Mouse (Mus musculus): ENCODE data around the gene Ptpn14.

Gene Ptpn14

GRCm38 (mm10) chr1:189761581-189762021 is 33.5 kb downstream of the Ptpn14 start:
- no peak for ATAC-seq (ENCODE audit: insufficient number of reproducible peaks, low FRiP score, low TSS enrichment)

DNA sequence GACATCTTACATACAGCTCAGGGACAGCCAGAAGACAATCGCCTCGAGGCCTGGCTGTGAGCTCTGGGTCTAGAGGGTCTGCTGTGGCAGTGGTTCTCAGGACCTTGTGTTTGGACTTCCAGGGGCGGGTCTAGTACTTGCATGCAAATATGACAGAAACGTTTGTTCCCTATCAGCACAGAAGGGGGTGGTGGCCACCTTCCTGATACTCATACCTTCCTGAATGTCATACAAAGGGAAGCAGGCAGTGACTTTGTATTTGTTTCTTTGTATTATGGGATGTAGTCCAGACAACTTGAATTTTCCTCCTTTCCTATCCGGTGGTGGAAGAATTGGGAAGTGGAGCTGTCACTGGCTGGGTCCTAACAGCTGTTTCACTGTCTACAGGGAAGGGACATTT is 36.2 kb downstream of the Ptpn14 start:
- ATAC-seq (ENCODE audit: insufficient number of reproducible peaks, low FRiP score, low TSS enrichment): no peak

DNA sequence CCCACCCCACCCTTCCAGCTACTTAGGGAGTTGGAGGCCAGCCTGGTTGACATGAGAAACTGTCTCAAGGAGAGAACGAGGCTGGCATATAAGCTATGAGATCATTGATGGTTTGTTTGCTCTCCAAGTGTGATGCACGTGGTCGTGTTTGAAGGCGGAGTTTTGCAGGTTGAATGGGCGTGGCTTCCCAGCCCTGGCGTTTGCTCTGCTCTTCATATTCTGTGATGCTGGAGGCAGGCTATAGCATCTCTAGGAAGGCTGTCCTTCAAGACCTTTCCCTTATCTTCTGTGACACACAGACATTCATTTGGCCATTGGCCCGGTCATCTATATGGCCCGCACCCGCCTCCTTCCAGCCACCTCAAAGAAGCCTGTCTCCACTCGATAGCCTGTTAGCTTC is 39.1 kb downstream of the Ptpn14 start:
- no peak for ATAC-seq (ENCODE audit: insufficient number of reproducible peaks, low FRiP score, low TSS enrichment)

GRCm38 (mm10) chr1:189767910-189768309 is 39.8 kb downstream of the Ptpn14 start:
- ATAC-seq (ENCODE audit: insufficient number of reproducible peaks, low FRiP score, low TSS enrichment): no peak

DNA sequence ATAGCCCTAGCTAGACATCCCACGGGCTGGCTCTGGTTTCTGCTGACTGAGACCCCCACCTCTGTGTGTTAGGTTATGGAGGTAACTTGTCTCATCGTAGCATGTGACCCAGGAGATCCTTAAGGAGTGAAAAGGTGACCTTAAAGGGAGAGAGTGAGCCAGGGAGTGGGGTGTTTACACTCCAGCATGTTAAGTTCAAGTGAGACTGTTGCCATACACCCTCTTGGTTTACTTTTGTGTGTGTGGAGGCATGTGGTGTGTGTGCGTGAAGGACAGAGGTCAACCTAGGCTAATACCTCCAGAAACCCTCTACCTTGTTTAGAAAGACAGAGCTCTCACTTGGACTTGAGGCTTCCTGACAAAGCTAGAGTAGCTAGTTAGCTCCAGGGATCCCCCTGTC is 42.4 kb downstream of the Ptpn14 start:
- no peak for ATAC-seq (ENCODE audit: insufficient number of reproducible peaks, low FRiP score, low TSS enrichment)

GRCm38 (mm10) chr1:189772707-189773106 is 44.6 kb downstream of the Ptpn14 start:
- ATAC-seq (ENCODE audit: insufficient number of reproducible peaks, low FRiP score, low TSS enrichment): no peak

DNA sequence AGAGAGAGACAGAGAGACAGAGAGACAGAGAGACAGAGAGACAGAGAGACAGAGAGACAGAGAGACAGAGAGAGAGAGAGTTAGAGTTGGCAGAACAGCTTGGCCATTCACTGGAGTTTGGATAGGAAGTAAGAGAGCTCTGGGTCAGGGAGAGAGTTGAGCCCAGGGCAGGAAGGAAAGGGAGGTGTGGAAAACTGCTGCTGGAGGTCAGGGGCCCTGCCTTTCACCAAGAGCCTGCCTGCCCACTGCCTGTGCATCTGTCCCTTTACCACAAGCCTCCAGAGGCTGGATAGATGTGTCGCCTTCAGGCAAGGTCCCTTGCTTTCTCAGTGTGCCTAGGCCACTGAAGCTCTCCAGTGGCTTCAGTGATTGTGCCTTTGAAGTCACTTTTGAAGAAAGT is 46.7 kb downstream of the Ptpn14 start:
- no peak for ATAC-seq (ENCODE audit: insufficient number of reproducible peaks, low FRiP score, low TSS enrichment)

DNA sequence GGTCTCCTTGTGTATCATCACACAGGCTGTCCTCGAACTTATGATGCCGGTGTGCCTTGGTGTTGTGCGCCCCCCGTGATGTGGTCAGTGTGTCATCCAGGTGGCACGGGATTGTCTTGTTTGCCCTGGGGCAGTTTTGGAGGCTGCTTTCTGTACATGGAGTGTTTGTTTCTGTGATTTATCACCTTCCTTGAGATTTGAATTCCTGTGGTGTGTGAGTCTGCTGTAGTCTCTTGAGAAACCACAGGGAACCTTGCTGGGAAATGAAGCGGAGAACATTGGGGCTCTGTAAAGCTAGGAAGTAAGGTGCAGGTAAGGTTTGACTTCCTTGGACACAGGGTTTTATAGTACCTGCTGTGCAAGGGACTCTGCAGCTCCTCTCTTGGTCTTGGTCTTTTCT is 49.1 kb downstream of the Ptpn14 start:
- ATAC-seq (ENCODE audit: insufficient number of reproducible peaks, low FRiP score, low TSS enrichment): no peak

- ATAC-seq (ENCODE audit: insufficient number of reproducible peaks, low FRiP score, low TSS enrichment): no peak
Measured at GRCm38 (mm10) chr1:189778343-189778742, 50.3 kb downstream of the Ptpn14 start.

DNA sequence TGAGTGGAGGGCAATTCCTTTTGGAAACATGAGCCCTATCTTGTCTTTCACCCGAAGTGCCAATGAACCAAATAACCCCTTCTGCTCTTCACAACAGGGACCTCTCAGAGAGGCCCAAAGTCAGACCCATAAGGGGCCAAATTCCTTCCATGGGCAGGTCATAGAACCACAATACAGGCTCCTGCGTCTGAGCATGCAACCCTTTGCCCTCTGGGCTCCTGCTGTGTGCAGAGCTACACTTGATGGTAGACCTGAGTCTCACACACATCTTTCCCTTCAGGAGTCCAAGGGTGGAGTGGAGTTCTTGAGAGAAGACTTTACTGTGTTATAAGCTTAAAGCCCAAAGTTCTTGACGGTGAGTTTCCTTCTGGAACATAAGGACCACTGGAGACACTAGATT is 51.2 kb downstream of the Ptpn14 start:
- no peak for ATAC-seq (ENCODE audit: insufficient number of reproducible peaks, low FRiP score, low TSS enrichment)

GRCm38 (mm10) chr1:189781721-189782345 is 53.8 kb downstream of the Ptpn14 start:
- ATAC-seq (ENCODE audit: insufficient number of reproducible peaks, low FRiP score, low TSS enrichment): no peak

DNA sequence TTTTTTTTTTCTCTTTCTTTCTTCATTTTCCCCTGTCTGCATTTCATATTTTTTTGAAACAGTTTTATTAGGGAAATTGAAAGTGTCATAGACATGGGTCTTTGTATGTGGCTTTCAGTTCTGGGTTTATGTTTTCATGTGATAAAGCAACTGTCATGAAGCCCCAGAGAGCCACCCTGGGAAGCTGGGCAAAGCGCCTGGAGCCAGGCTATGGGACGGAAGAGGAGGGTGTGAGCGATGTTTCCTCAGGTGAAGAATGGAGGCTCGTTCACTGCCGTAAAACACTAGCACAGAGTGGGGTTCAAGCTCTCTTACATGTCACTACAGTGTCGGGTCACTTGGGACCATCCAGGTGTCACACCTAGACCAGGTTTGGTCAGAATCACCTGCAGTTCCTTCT is 54.6 kb downstream of the Ptpn14 start:
- ATAC-seq (ENCODE audit: insufficient number of reproducible peaks, low FRiP score, low TSS enrichment): no peak

GRCm38 (mm10) chr1:189784503-189784902 is 56.4 kb downstream of the Ptpn14 start:
- ATAC-seq (ENCODE audit: insufficient number of reproducible peaks, low FRiP score, low TSS enrichment): no peak

DNA sequence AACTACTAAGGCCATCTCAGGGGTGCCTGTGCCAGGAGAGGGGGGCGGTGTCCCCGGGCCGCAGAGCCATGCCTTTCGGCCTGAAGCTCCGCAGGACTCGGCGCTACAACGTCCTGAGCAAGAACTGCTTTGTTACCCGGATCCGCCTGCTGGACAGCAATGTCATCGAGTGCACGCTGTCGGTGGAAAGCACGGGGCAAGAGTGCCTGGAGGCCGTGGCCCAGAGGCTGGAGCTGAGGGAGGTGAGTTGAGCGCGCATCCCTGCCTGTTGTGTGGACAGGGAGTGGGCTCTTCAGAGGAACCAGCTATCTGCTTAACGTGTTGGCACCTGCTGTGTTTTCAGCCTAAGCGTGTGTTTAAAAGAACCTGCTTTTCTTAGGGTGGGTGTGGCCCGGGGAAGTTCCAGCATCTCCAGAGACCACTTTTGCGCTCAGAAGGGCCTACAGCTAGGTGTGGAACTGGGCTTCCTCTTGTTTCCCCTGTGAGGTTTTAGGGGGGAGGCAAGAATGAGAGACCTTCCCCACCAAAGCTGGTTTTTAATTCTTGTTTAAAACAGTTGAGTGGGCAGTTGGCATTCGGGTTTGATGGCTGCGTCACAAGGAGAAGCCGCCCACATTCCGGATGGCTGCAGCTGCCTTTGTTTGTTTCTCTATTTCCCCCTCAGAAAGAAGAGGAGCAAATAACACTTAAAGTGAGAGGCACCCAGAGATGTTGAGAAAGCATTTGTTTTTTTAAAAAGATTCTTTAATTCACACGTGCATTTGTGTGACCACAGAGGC is 58.8 kb downstream of the Ptpn14 start:
- no peak for ATAC-seq (ENCODE audit: insufficient number of reproducible peaks, low FRiP score, low TSS enrichment)

DNA sequence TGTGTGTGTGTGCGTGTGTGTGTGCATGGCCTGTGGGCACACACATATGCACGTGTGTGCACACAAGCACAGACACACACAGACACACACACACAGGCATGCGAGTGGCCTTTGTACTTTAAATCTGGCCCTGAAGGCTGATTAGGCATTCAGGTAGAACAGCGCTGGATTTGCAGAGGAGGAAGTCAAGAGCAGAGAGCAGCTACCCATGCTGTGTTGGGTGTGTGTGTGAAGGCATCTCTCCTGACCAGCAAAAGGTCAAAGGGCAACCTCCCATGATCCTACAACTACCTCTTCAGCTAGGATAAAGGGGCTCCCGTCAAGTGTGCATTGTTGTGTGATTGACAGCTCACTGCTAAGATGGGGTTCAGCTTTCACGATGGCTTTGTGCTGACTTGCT is 61.5 kb downstream of the Ptpn14 start:
- ATAC-seq (ENCODE audit: insufficient number of reproducible peaks, low FRiP score, low TSS enrichment): no peak

GRCm38 (mm10) chr1:189790666-189791065 is 62.6 kb downstream of the Ptpn14 start:
- no peak for ATAC-seq (ENCODE audit: insufficient number of reproducible peaks, low FRiP score, low TSS enrichment)

- ATAC-seq (ENCODE audit: insufficient number of reproducible peaks, low FRiP score, low TSS enrichment): no peak
Measured at GRCm38 (mm10) chr1:189791534-189792217, 63.6 kb downstream of the Ptpn14 start.

DNA sequence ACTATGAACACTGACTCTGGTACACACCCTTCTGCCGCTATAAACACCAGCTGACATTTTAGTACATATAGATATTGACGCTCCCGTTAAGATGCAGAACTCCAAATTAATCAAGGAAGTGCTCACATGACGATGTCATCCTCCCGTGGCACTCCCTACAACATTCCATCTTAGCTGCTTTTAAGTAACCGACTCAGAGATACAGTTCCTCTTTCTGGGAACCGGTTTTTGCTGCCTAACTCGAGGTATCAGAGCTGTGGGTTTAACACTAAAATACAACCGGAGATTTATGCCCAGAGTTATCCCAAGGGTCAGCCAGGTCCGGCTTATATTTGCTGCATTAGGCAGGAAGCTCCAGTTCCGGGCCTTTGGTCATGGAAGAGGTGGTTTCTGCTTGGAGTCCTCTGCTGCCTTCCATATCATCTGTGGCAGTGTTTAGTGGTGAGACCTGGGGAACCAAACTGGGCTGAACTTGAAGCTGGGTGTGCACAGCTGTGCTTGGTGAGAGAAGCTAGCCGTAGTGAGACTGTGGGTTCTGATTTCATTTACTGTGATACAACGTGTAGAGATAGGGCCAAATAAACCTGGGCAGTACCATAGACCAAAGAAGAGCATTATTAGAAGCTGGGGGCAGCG is 64.6 kb downstream of the Ptpn14 start:
- no peak for ATAC-seq (ENCODE audit: insufficient number of reproducible peaks, low FRiP score, low TSS enrichment)

- no peak for ATAC-seq (ENCODE audit: insufficient number of reproducible peaks, low FRiP score, low TSS enrichment)
Measured at GRCm38 (mm10) chr1:189798949-189799348, 70.9 kb downstream of the Ptpn14 start.

GRCm38 (mm10) chr1:189800211-189800961 is 72.3 kb downstream of the Ptpn14 start:
- ATAC-seq (ENCODE audit: insufficient number of reproducible peaks, low FRiP score, low TSS enrichment): no peak

Measured in cerebellum, adult (tissue).